Mouse (Mus musculus) neural tube, embryonic 13.5 days (tissue): ENCODE results near the gene Tspan12. TPM values are rescaled to one million over a fixed set of nuclear protein-coding genes. Genes with fewer than 3 reads are reported as not detected.
"Not testable (repeated sequence)": the region's sequence is repeated elsewhere in the genome, so short reads cannot be mapped to it uniquely, and the experiment has no call there.

ENCODE experiments used
- ATAC-seq: fragments of 200-750 bp; cut with Nextera tagmentation; 2 replicates; pipeline ENCODE4 v1.8.0; 2017; ENCODE audit warnings: low read depth, mild to moderate bottlenecking, moderate TSS enrichment, moderate library complexity
- H3K27ac ChIP-seq: fragments of 300-500 bp; sonication (generic); replicated peaks from 2 replicates; pipeline ENCODE4 v1.5.1; 2015; ENCODE audit warnings: moderate library complexity, mild to moderate bottlenecking, inconsistent platforms
- H3K27me3 ChIP-seq: fragments of 300-500 bp; sonication (generic); 2 replicates; pipeline ENCODE4 v1.6.1; 2015; ENCODE audit warnings: mild to moderate bottlenecking, inconsistent platforms
- H3K36me3 ChIP-seq: fragments of 300-500 bp; sonication (generic); 2 replicates; pipeline ENCODE4 v1.6.1; 2015; ENCODE audit warnings: mild to moderate bottlenecking, inconsistent platforms
- H3K4me1 ChIP-seq: fragments of 300-500 bp; sonication (generic); replicated peaks from 2 replicates; pipeline ENCODE4 v1.6.1; 2015; ENCODE audit warnings: inconsistent platforms
- H3K4me2 ChIP-seq: fragments of 300-500 bp; sonication (generic); 2 replicates; pipeline ENCODE4 v1.6.1; 2015; ENCODE audit warnings: inconsistent platforms, mild to moderate bottlenecking, moderate library complexity
- H3K4me3 ChIP-seq: fragments of 300-500 bp; sonication (generic); 2 replicates; pipeline ENCODE4 v1.5.1; 2015; ENCODE audit warnings: mild to moderate bottlenecking, inconsistent platforms
- H3K9ac ChIP-seq: fragments of 300-500 bp; sonication (generic); 2 replicates; pipeline ENCODE4 v1.6.1; 2015; ENCODE audit warnings: moderate library complexity, mild to moderate bottlenecking, inconsistent platforms
- H3K9me3 ChIP-seq: fragments of 300-500 bp; sonication (generic); 2 replicates; pipeline ENCODE4 v1.6.1; 2016; ENCODE audit warnings: inconsistent platforms
- WGBS: fragments of 180-500 bp; shearing (Covaris S2); methylation state at CpG from one replicate; pipeline ENCODE4 v1.1.7; 2015; 5-methylcytosine and 5-hydroxymethylcytosine counted together
- polyA plus RNA-seq: library from polyadenylated mRNA; unstranded; fragments of >200 nt; fragmentation: Nextera tagmentation; extraction: Ambion mirVana; gene quantifications from 2 replicates; pipeline ENCODE4 v1.2.1, GENCODE M21; 2015

Tspan12 gene
- polyA plus RNA-seq, result 77.5 and 78.9 TPM in 2 replicates

- Histone ChIP-seq H3K36me3 (peaks cover 1% of the 10 kb centered on the region; the same call in 1 of the 2 replicates), H3K9ac (peak within 1 kb of the TSS; percentile 91), H3K4me2 (peak within 1 kb of the TSS; percentile 79), H3K9me3 (no peaks in the 10 kb centered on the region), H3K27ac (peak within 1 kb of the TSS; percentile 91), H3K27me3 (no peaks in the 10 kb centered on the region), H3K4me3 (peak within 1 kb of the TSS; percentile 82), H3K4me1 (peaks cover 16% of the 10 kb centered on the region)
- ATAC-seq, result peak; percentile 76; the same call in 1 of the 2 replicates
- WGBS, result 2% methylated on average over 13 of the region's 13 CpGs
Observed at GRCm38 (mm10) chr6:21852344-21852785, at the start of gene Tspan12. TSS of gene Tspan12 (minus strand) at chr6:21852515.

- Histone ChIP-seq H3K27me3 (no peaks in the 10 kb centered on the region), H3K4me3 (no peak overlapping the region), H3K4me1 (no peaks in the 10 kb centered on the region), H3K9me3 (no peaks in the 10 kb centered on the region), H3K36me3 (no peaks in the 10 kb centered on the region), H3K27ac (no peak overlapping the region), H3K4me2 (no peak overlapping the region), H3K9ac (no peak overlapping the region)
- peak; percentile 82 for ATAC-seq
- WGBS, result 72% methylated on average over 7 of the region's 7 CpGs
Observed at GRCm38 (mm10) chr6:21894451-21894850, 42.1 kb upstream of the Tspan12 start.

- Histone ChIP-seq H3K36me3 (no peaks in the 10 kb centered on the region), H3K27ac (no peak overlapping the region), H3K4me1 (no peaks in the 10 kb centered on the region), H3K9me3 (no peaks in the 10 kb centered on the region), H3K9ac (no peak overlapping the region), H3K4me3 (no peak overlapping the region), H3K27me3 (no peaks in the 10 kb centered on the region), H3K4me2 (no peak overlapping the region)
- ATAC-seq, result no peak
- WGBS, result 78% methylated on average over 2 of the region's 2 CpGs
Observed at GRCm38 (mm10) chr6:21889101-21889500, 36.8 kb upstream of the Tspan12 start.

- H3K9ac ChIP-seq, H3K27ac ChIP-seq, H3K4me1 ChIP-seq, H3K36me3 ChIP-seq, H3K9me3 ChIP-seq, H3K4me2 ChIP-seq, H3K4me3 ChIP-seq, H3K27me3 ChIP-seq, ATAC-seq: not testable (repeated sequence)
Observed at GRCm38 (mm10) chr6:21887971-21888370, 35.7 kb upstream of the Tspan12 start.

GRCm38 (mm10) chr6:21879496-21879895 is 27.2 kb upstream of the Tspan12 start:
- WGBS, result 65% methylated on average over 6 of the region's 6 CpGs
- Histone ChIP-seq H3K4me3 (no peak overlapping the region), H3K9me3 (no peaks in the 10 kb centered on the region), H3K36me3 (no peaks in the 10 kb centered on the region), H3K27me3 (no peaks in the 10 kb centered on the region), H3K4me2 (no peak overlapping the region), H3K27ac (no peak overlapping the region), H3K9ac (no peak overlapping the region), H3K4me1 (no peaks in the 10 kb centered on the region)
- ATAC-seq, result no peak

- no peak overlapping the region for H3K27ac ChIP-seq
- H3K27me3 ChIP-seq, result no peaks in the 10 kb centered on the region
- no peak overlapping the region for H3K4me2 ChIP-seq
- no peaks in the 10 kb centered on the region for H3K9me3 ChIP-seq
- no peaks in the 10 kb centered on the region for H3K36me3 ChIP-seq
- WGBS, result 46% methylated on average over 1 of the region's 1 CpGs
- H3K4me1 ChIP-seq, result no peaks in the 10 kb centered on the region
- no peak overlapping the region for H3K9ac ChIP-seq
- no peak for ATAC-seq
- no peak overlapping the region for H3K4me3 ChIP-seq
Observed at GRCm38 (mm10) chr6:21867310-21867709, 15.0 kb upstream of the Tspan12 start.

- Histone ChIP-seq H3K4me3 (no peak overlapping the region), H3K4me1 (no peaks in the 10 kb centered on the region), H3K9me3 (no peaks in the 10 kb centered on the region), H3K36me3 (no peaks in the 10 kb centered on the region), H3K9ac (no peak overlapping the region), H3K27me3 (no peaks in the 10 kb centered on the region), H3K4me2 (no peak overlapping the region), H3K27ac (no peak overlapping the region)
- 69% methylated on average over 8 of the region's 8 CpGs for WGBS
- ATAC-seq, result no peak
Observed at GRCm38 (mm10) chr6:21864179-21864578, 11.9 kb upstream of the Tspan12 start.

GRCm38 (mm10) chr6:21863561-21863960 is 11.2 kb upstream of the Tspan12 start:
- Histone ChIP-seq H3K27ac (no peak overlapping the region), H3K27me3 (no peaks in the 10 kb centered on the region), H3K4me1 (no peaks in the 10 kb centered on the region), H3K9me3 (no peaks in the 10 kb centered on the region), H3K4me3 (no peak overlapping the region), H3K4me2 (no peak overlapping the region), H3K36me3 (no peaks in the 10 kb centered on the region), H3K9ac (no peak overlapping the region)
- ATAC-seq, result no peak
- 42% methylated on average over 1 of the region's 1 CpGs for WGBS

GRCm38 (mm10) chr6:21861316-21861715 is 9.0 kb upstream of the Tspan12 start:
- Histone ChIP-seq H3K4me1 (peaks cover 6% of the 10 kb centered on the region), H3K9ac (no peak overlapping the region), H3K4me3 (no peak overlapping the region), H3K36me3 (no peaks in the 10 kb centered on the region), H3K27ac (no peak overlapping the region), H3K4me2 (no peak overlapping the region), H3K27me3 (no peaks in the 10 kb centered on the region), H3K9me3 (no peaks in the 10 kb centered on the region)
- 61% methylated on average over 2 of the region's 2 CpGs for WGBS
- no peak for ATAC-seq

GRCm38 (mm10) chr6:21857843-21858242 is 5.5 kb upstream of the Tspan12 start:
- Histone ChIP-seq H3K4me3 (no peak overlapping the region), H3K9ac (no peak overlapping the region), H3K36me3 (no peaks in the 10 kb centered on the region), H3K27ac (no peak overlapping the region), H3K27me3 (no peaks in the 10 kb centered on the region), H3K4me1 (peaks cover 6% of the 10 kb centered on the region), H3K4me2 (peak overlapping the region; percentile 27; the same call in 1 of the 2 replicates), H3K9me3 (no peaks in the 10 kb centered on the region)
- WGBS, result 7% methylated on average over 7 of the region's 7 CpGs
- peak; percentile 75 for ATAC-seq

- Histone ChIP-seq H3K27ac (no peak overlapping the region), H3K4me1 (peaks cover 17% of the 10 kb centered on the region), H3K4me3 (no peak overlapping the region), H3K9me3 (no peaks in the 10 kb centered on the region), H3K36me3 (no peaks in the 10 kb centered on the region), H3K4me2 (no peak overlapping the region), H3K27me3 (no peaks in the 10 kb centered on the region), H3K9ac (no peak overlapping the region)
- 43% methylated on average over 7 of the region's 7 CpGs for WGBS
- no peak for ATAC-seq
Observed at GRCm38 (mm10) chr6:21855921-21856320, 3.6 kb upstream of the Tspan12 start.

GRCm38 (mm10) chr6:21853342-21853741 is 1.0 kb upstream of the Tspan12 start:
- no peak overlapping the region for H3K4me3 ChIP-seq
- no peak overlapping the region for H3K9ac ChIP-seq
- H3K36me3 ChIP-seq, result no peaks in the 10 kb centered on the region
- ATAC-seq, result no peak
- no peaks in the 10 kb centered on the region for H3K27me3 ChIP-seq
- H3K4me1 ChIP-seq, result peaks cover 22% of the 10 kb centered on the region
- WGBS, result 60% methylated on average over 6 of the region's 6 CpGs
- H3K4me2 ChIP-seq, result no peak overlapping the region
- H3K27ac ChIP-seq, result no peak overlapping the region
- no peaks in the 10 kb centered on the region for H3K9me3 ChIP-seq

- peak overlapping the region; percentile 91 for H3K27ac ChIP-seq
- under 1% methylated on average over 62 of the region's 62 CpGs for WGBS
- H3K9ac ChIP-seq, result peak overlapping the region; percentile 91
- H3K27me3 ChIP-seq, result no peaks in the 10 kb centered on the region
- peak overlapping the region; percentile 82 for H3K4me3 ChIP-seq
- ATAC-seq, result peak; percentile 86
- no peaks in the 10 kb centered on the region for H3K9me3 ChIP-seq
- peak overlapping the region; percentile 79 for H3K4me2 ChIP-seq
- H3K4me1 ChIP-seq, result peaks cover 16% of the 10 kb centered on the region
- H3K36me3 ChIP-seq, result peaks cover 6% of the 10 kb centered on the region; the same call in 1 of the 2 replicates
Observed at GRCm38 (mm10) chr6:21851596-21852343, 545 bp downstream of the Tspan12 start.
